Mouse (Mus musculus): Measurements from ENCODE around the gene Gm14819.
"Not testable (repeated sequence)": the region's sequence is repeated elsewhere in the genome, so short reads cannot be mapped to it uniquely, and the experiment has no call there.

Gm14819 gene

DNA sequence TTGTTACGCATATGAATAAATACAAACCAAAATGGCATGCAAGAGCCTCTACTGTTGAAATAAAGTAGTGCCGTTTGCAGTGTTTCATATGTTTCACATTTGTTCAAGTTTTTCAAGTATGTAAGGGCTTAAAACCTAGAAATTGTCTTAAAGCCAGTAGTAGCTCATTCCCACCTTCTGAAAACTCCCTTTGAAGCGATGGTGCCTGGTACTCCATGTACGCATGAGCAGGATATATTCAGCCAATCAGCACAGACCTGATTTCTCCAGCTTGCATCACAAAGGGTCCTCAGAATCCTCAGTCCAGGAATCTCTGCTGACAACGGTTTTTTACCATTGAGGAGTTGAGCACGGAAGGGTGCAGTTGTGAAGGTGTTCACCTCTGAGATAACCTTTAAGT lies at the start of gene Gm14819:
Gene Gm14819, plus strand, starts transcription at position 301 of the 400 bp plus-strand sequence.
- DNase-seq (ENCODE audit: low spot score in 2 of 2): not testable (repeated sequence)

All from spleen, postnatal 10 days (tissue).